Mouse (Mus musculus) testis, postnatal 14 days (tissue): ENCODE measurements around the gene Sgms1.
"Not testable (repeated sequence)": the region's sequence is repeated elsewhere in the genome, so short reads cannot be mapped to it uniquely, and the experiment has no call there.

Experiments
- DNase-seq: peaks from one replicate; pipeline ENCODE4 v3.0.0; 2021; ENCODE audit warnings: low spot score

Gene Sgms1

DNA sequence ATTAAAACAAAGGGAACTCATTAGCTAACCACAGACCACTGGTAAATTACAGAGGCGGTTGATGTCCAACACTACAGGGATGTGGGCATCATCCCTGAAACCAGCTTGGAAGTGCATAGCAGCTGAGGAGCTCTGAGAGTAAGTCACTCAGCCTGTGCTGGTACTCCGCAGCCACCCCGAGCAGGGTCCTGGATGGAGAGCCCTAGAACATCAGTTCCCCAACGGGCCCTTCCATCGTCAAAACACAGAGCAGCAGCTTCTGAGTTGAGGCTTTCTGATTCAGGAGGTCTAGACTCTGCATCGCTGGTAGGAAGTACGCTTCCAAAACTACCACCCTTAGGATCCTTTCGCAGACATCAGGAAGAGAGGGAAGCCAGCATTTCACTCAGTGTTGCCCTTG, 5.8 kb downstream of the Sgms1 start:
- DNase-seq: no peak

DNA sequence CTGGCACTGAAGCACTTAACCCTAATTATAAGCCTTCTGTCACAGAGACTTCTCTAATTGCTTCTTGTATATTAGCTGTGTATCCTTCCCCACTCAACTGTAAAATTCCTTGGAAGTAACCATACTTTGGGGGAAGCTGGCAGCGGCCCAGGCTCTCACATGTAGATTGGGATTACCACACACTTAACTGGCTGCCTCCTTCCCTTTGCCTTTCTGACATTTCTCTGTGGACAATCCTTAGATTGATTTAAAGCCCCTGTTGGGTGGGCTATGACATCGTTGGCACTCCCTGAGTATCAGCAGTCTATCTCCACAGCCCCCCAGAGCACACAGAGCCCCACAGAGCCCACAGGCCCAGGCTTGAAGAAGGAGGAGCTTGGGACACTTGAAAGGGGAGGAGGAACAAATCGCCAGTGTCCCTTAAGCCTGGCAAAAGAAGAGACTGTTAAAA, 8.0 kb downstream of the Sgms1 start:
- no peak for DNase-seq

DNA sequence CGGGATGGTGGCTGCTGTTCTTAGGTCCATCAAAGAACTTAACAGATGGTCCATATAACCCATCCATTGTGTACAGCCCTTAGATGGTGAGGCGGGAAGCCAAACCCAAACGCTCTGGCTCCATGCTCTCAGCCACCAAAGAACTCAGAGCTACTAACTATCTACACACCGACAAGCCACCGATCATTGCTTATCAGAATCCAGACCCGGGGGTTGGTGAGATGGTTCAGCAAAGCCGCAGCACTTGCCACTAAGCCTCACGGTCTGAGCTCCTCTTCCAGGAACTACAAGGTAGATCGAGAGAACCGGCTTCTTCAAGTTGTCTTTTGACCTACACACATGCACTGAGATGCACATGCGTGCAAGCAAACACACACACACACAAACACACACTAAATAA, 8.8 kb downstream of the Sgms1 start:
- no peak for DNase-seq

DNA sequence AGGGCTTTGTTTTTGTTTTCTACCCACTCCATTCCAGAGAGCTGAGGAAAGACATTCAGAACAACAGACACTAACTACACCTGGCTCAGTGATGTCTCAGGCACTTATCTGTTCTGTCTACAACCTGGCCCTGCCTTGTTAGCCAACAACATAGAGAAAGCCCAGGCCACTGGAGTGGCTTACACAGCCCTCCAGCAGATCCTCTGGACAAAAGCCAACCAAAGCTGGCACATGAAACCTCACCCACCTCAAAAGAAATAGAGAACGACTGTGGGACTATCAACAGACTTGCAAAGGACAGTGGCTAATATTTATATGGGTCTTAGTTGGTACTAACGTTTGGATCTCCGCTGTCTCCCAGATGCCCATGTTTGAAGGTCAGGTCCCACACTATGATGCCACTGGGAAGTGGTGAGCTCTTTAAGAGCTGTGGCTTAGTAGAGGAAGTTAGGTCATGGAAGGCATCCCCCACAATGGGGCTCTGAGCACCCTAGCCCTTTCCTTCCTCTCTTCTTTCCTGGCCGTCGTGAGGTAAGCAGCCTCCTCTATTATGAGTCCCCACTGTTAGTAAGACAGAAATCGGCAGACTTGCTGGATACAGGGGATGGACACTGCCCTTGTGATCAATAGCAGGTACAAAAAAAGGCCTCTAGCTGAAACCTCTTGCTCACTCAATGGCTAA, 10.1 kb downstream of the Sgms1 start:
- DNase-seq: no peak

DNA sequence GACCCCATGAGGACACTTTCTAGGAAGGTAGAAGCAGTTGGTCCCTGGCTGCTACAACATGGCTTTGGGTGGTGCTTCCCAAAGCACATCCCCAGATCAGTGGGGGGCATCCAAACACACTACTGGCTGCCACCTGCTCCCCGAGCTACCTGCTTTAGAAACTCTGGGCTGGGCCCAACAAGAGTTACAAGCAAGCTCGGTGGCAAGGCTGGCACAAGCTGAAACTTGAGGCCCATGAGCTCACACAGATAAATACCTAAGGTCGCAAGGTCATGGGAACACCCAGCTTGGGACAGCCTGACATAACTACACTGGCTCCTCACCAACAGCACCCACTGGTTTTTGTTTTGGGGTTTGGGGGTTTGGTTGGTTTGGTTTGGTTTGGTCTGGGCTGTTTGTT, 10.9 kb downstream of the Sgms1 start:
- DNase-seq: no peak

GRCm38 (mm10) chr19:32377701-32378325, 11.7 kb downstream of the Sgms1 start:
- DNase-seq: no peak

DNA sequence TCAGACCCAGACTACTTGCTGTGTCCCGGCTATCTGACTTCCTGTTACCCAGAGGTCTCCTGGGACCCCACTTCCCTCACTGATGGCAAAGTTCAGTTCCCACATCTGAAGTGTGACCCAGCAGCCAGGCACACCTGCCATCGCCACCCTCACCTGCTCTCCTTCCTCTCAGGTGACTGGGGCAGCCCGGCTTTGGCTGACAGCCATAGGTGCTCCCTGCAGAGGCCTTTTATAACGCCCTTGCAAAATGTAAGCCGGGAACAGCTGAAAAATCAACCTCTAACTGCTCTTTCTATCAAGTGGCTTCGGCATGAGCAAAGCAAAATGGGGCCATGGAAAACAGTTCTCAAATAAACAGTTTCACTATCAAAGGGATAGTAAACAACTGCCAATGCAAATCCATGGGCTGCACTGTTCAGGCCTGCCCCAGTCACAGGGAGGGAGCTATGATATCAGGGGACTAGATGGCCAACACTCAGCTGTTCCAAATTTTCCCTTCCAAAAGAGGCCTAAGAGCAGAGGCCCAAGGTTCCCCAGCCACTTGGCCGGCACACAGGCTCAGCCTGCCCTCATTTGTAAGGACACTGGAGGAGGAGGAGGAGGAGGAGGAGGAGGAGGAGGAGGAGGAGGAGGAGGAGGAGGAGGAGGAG, 12.5 kb downstream of the Sgms1 start:
- peak; percentile 65 for DNase-seq

DNA sequence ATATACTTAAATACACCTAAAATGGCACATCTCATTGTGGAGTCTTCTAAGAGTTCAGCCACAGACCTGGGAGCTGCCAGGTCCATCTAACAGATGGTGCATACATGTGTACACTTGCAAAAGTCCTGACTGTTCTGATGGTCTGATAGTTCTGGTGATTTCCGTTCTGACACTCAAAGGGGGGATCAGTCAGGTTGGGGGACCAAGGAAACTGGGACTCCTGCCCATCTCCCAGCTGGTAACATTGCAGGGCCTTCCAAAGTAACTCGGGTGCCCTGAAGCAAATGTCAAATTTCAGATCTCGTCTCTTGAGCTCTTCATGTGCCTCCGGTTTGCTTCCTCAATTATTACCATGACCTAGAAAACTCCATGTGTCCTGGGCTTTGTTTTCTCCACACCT, 13.5 kb downstream of the Sgms1 start:
- no peak for DNase-seq

DNA sequence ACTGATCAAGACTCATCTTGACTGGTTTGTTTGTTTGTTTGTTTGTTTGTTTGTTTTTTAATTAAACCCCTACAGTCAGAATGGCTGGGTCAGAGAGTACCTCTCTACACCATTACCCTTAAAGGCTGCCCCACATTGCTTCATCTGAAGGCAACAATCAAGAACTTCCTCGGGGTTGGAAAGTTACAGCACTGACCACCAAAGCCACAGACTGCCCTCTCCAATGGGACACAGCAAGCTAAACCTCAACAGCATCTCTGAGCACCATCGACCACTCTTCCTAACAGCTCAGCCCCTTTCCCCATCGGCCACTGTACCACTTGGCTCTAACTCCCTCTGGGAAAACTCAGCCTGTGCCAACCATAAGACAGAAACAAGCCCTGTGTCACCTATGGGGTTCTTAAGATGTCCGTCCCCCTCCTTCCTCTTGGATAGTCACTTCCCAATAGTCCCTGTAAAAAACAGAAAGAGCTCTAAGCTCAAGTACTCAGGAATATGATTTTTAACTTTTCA, 14.0 kb downstream of the Sgms1 start:
- no peak for DNase-seq

- no peak for DNase-seq
These were observed 14.8 kb downstream of the Sgms1 start for GRCm38 (mm10) chr19:32374751-32375150.

- no peak for DNase-seq
These were observed 15.5 kb downstream of the Sgms1 start for GRCm38 (mm10) chr19:32373865-32374655.

- peak; percentile 58 for DNase-seq
These were observed 17.1 kb downstream of the Sgms1 start for GRCm38 (mm10) chr19:32372373-32372772.

DNA sequence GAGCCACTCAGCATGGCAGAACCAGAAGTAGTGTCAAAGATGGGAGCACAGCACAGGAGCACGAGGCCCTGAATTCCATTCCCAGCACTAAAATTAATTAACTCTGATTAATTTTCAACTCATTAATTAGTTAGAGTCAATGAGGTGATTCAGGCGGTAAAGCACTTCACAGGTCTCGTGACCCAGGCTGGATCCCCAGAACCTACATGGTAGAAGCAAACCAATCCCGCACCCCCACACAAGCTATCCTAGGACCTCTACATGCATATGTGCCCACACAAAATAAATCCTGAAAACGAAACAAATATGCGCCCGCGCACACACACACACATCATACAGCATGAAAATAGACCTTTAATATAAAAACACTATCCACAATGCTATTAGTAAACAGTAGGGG, 22.2 kb downstream of the Sgms1 start:
- DNase-seq: no peak

DNA sequence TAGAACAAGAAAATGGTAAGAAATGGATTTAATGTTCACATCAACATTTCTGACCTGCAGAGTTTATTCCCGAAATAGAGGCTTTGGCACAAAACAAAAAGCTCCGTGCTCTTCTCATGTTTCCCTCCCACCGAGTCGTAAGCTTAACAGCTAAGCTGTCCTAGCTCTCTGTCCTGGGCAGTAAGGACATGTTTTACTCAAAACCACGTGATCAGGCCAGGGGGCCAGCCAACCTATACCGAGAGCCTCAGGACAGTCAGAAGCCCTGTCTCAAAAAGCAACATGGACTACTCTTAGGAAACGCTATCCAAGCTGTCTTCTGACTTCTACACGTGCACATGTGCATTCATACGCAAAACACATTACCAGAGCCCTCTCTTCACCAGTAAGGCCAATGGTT, 23.1 kb downstream of the Sgms1 start:
- DNase-seq: no peak

- no peak for DNase-seq
These were observed 24.4 kb downstream of the Sgms1 start for GRCm38 (mm10) chr19:32365111-32365510.

DNA sequence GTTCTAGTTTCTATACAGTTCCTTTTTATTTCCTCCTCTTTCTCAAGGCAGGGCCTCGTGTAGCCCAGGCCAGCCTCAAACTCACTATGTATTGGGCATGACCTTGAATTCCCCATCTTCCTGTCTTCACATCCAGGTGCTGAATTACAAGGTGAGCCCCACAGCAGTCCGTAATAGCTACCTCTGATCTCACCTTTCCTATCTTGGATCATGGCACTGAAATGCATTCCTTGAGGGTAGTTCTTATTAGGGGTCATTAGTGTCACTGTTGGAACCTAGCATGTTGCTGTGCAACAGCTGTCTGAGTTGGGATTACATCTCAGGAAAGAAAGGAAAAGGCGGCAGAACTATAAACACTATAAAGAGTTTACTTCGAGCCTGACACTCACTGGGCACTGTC, 25.9 kb downstream of the Sgms1 start:
- no peak for DNase-seq

DNA sequence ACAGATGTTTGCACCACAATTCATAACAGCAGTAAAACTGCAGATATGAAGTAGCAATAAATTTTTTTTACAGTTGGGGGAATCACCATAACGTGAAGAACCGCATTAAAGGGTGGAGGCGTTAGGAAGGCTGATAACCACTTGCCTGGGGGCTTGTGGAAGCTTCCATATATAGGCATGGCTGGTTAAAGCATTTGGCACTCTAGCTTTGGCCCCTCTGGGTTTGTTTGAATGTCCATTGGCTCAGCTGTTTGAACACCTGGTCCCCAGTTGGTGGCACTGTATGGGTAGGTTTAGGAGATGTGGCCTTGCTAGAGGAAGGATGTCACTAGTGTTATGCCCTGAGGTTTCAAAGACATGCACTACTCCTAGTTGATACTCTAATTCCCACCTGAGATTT, 27.0 kb downstream of the Sgms1 start:
- DNase-seq: no peak

GRCm38 (mm10) chr19:32360989-32361698, 28.4 kb downstream of the Sgms1 start:
- DNase-seq: no peak

- no peak for DNase-seq
These were observed 29.0 kb downstream of the Sgms1 start for GRCm38 (mm10) chr19:32360546-32360945.

- DNase-seq: no peak
These were observed 30.6 kb downstream of the Sgms1 start for GRCm38 (mm10) chr19:32358699-32359517.

GRCm38 (mm10) chr19:32358011-32358410, 31.5 kb downstream of the Sgms1 start:
- not testable (repeated sequence) for DNase-seq
